Comparison of ENCODE assay signal across 18 mouse cellular contexts in genomic region chr1:37013687-37014086, GRCm38 (mm10). TPM values are rescaled to one million over a fixed set of nuclear protein-coding genes. Genes with fewer than 3 reads are reported as not detected.
A peak's percentile ranks its signal among the peaks of the same experiment; 100 is the strongest.
DNase-seq lines count a peak whose midpoint lies in the region; ATAC-seq and TF ChIP-seq lines count a peak whose summit lies in the region.
"Had no signal": no experiment of that assay in that cellular context is flagged by ENCODE, and none has a peak within 500 bp of the region (broad histone marks: within the 10 kb centered on the region; RNA-seq: fewer than 3 reads in every experiment).

No protein-coding gene starts in this region.

- no peak overlapping the region for H3K9ac ChIP-seq in hindbrain, embryonic 13.5 days
- H3K9ac ChIP-seq: forebrain, postnatal 0 days; limb, embryonic 15.5 days; stomach, embryonic 15.5 days had no signal

- H3K27ac ChIP-seq in heart, embryonic 10.5 days: no peak overlapping the region
- no peak overlapping the region for H3K27ac ChIP-seq in hindbrain, embryonic 13.5 days
- H3K27ac ChIP-seq in layer of hippocampus, adult 2 months: no peak overlapping the region
- H3K27ac ChIP-seq: limb, embryonic 15.5 days; macrophage; stomach, embryonic 15.5 days had no signal

- no peaks in the 10 kb centered on the region for H3K36me3 ChIP-seq in heart, embryonic 10.5 days
- H3K36me3 ChIP-seq in hindbrain, embryonic 13.5 days: no peaks in the 10 kb centered on the region
- H3K36me3 ChIP-seq: limb, embryonic 15.5 days; stomach, embryonic 15.5 days had no signal

- no peak for ATAC-seq in hindbrain, embryonic 13.5 days (ENCODE audit: low FRiP score)
- ATAC-seq: activated CD4-positive, CD25-positive, alpha-beta regulatory T cell, adult 4 months; forebrain, postnatal 0 days had no signal

- no peak overlapping the region for H3K4me3 ChIP-seq in heart, embryonic 10.5 days
- no peak overlapping the region for H3K4me3 ChIP-seq in hindbrain, embryonic 13.5 days
- H3K4me3 ChIP-seq in layer of hippocampus, adult 2 months: no peak overlapping the region
- H3K4me3 ChIP-seq: limb, embryonic 15.5 days; stomach, embryonic 15.5 days had no signal

- no peaks in the 10 kb centered on the region for H3K27me3 ChIP-seq in heart, embryonic 10.5 days (ENCODE audit: insufficient read depth, poor library complexity, severe bottlenecking)
- no peaks in the 10 kb centered on the region for H3K27me3 ChIP-seq in hindbrain, embryonic 13.5 days
- H3K27me3 ChIP-seq: limb, embryonic 15.5 days; stomach, embryonic 15.5 days had no signal

- H3K4me2 ChIP-seq in hindbrain, embryonic 13.5 days: no peak overlapping the region
- H3K4me2 ChIP-seq: limb, embryonic 15.5 days; stomach, embryonic 15.5 days had no signal

- no peaks in the 10 kb centered on the region for H3K9me3 ChIP-seq in heart, embryonic 10.5 days
- H3K9me3 ChIP-seq in hindbrain, embryonic 13.5 days: no peaks in the 10 kb centered on the region
- H3K9me3 ChIP-seq: limb, embryonic 15.5 days; stomach, embryonic 15.5 days had no signal

- H3K4me1 ChIP-seq in heart, embryonic 10.5 days: no peaks in the 10 kb centered on the region
- no peaks in the 10 kb centered on the region for H3K4me1 ChIP-seq in hindbrain, embryonic 13.5 days (replicated peaks)
- H3K4me1 ChIP-seq: limb, embryonic 15.5 days; stomach, embryonic 15.5 days had no signal

- peak; percentile 51 to 63 for DNase-seq in heart, adult 18-20 months
- DNase-seq in heart, embryonic 10.5 days (ENCODE audit: low spot score): no peak
- peak; percentile 11 for DNase-seq in urinary bladder, postnatal 25 days (ENCODE audit: low spot score)
- DNase-seq in urinary bladder, adult 2 months (ENCODE audit: low spot score): no peak
- DNase-seq in kidney, postnatal 25 days: peak; percentile 75 to 85
- no peak for DNase-seq in cerebellum, adult 9-10 months
- no peak for DNase-seq in layer of hippocampus, adult 2 months (ENCODE audit: low spot score in 2 of 2)
- DNase-seq: forebrain, postnatal 0 days had no signal

- 52% methylated on average over 7 of the region's 7 CpGs for WGBS in heart, embryonic 10.5 days
- WGBS in hindbrain, embryonic 13.5 days: 82% methylated on average over 7 of the region's 7 CpGs

- no peak for TF ChIP-seq CTCF in layer of hippocampus, adult 2 months (conservative IDR thresholded peaks at IDR 0.05)

RNA-seq across cellular contexts. Expression of gene Vwa3b, which starts 12.7 kb away (rescaled TPM):
- 1 to 10 TPM in 1 of 2 experiments, under 1 TPM in 1; 0.50 to 1.1 TPM for total RNA-seq in heart, adult 18-20 months (2021)
- polyA plus RNA-seq in heart, embryonic 10.5 days (2016; fragmentation: Nextera tagmentation; extraction: Ambion mirVana): not detected in 2 replicates
- polyA plus RNA-seq in urinary bladder, adult 2 months (2012; rRNA removed): 1.0 and 1.7 TPM in 2 replicates
- 0.61 and 1.5 TPM in 2 replicates for polyA plus RNA-seq in hindbrain, embryonic 13.5 days (2015; fragmentation: Nextera tagmentation; extraction: Ambion mirVana)
- total RNA-seq in layer of hippocampus, adult 2 months (2021): 10 to 100 TPM; 21.0 to 21.9 TPM
- total RNA-seq: common myeloid progenitor, adult 5-6 weeks; granulocyte monocyte progenitor cell, adult 5-6 weeks; MEL; monocyte, adult 5-6 weeks had no signal
- polyA plus RNA-seq: C2C12, macrophage had no signal

Comparison
In these comparisons a context has a peak if more than half of its experiments do, and no peak if none do; other contexts are left out.
1. DNase-seq: peak in heart, adult 18-20 months (2 of 2), urinary bladder, postnatal 25 days (single experiment) and kidney, postnatal 25 days (2 of 2); none in heart, embryonic 10.5 days (single experiment), urinary bladder, adult 2 months (single experiment), cerebellum, adult 9-10 months (single experiment) and layer of hippocampus, adult 2 months (0 of 2).